Mouse (Mus musculus): ENCODE results near the gene Ppia. TPM values are rescaled to one million over a fixed set of nuclear protein-coding genes. Genes with fewer than 3 reads are reported as not detected.

Ppia gene
- 431 TPM for polyA plus RNA-seq (2014; fragmentation: Illumina TruSeq; extraction: RNeasy Lipid Tissue Mini Kit (QIAGEN cat#74804); ENCODE audit: low replicate concordance)

GRCm38 (mm10) chr11:6414751-6415550 is at the start of gene Ppia:
Ppia (plus strand) TSS chr11:6415443.

GRCm38 (mm10) chr11:6388726-6389413 is 26.4 kb upstream of the Ppia start, which contains the start of gene Zmiz2:
Zmiz2 (plus strand) TSS chr11:6389074.

GRCm38 (mm10) chr11:6444077-6444853 is 29.0 kb downstream of the Ppia start, which contains the start of gene H2afv:
H2afv (minus strand) TSS chr11:6444443.

Other genes with a start within 250 kb of the Ppia start
- 0.33 TPM for gene A730071L15Rik, start 215.4 kb upstream of the Ppia start, polyA plus RNA-seq (2014; fragmentation: Illumina TruSeq; extraction: RNeasy Lipid Tissue Mini Kit (QIAGEN cat#74804); ENCODE audit: low replicate concordance)
- gene Nudcd3, start 215.0 kb upstream of the Ppia start, polyA plus RNA-seq (2014; fragmentation: Illumina TruSeq; extraction: RNeasy Lipid Tissue Mini Kit (QIAGEN cat#74804); ENCODE audit: low replicate concordance), result 14.0 TPM
- gene Npc1l1, start 185.3 kb upstream of the Ppia start, polyA plus RNA-seq (2014; fragmentation: Illumina TruSeq; extraction: RNeasy Lipid Tissue Mini Kit (QIAGEN cat#74804); ENCODE audit: low replicate concordance), result 47.6 TPM
- gene Ddx56, start 147.7 kb upstream of the Ppia start, polyA plus RNA-seq (2014; fragmentation: Illumina TruSeq; extraction: RNeasy Lipid Tissue Mini Kit (QIAGEN cat#74804); ENCODE audit: low replicate concordance), result 4.3 TPM
- 104 TPM for gene Tmed4, start 140.6 kb upstream of the Ppia start, polyA plus RNA-seq (2014; fragmentation: Illumina TruSeq; extraction: RNeasy Lipid Tissue Mini Kit (QIAGEN cat#74804); ENCODE audit: low replicate concordance)
- gene Ogdh, start 123.8 kb upstream of the Ppia start, polyA plus RNA-seq (2014; fragmentation: Illumina TruSeq; extraction: RNeasy Lipid Tissue Mini Kit (QIAGEN cat#74804); ENCODE audit: low replicate concordance), result 150 TPM
- gene Zmiz2, start 26.4 kb upstream of the Ppia start, polyA plus RNA-seq (2014; fragmentation: Illumina TruSeq; extraction: RNeasy Lipid Tissue Mini Kit (QIAGEN cat#74804); ENCODE audit: low replicate concordance), result 0.63 TPM
- gene H2afv, start 29.0 kb downstream of the Ppia start, polyA plus RNA-seq (2014; fragmentation: Illumina TruSeq; extraction: RNeasy Lipid Tissue Mini Kit (QIAGEN cat#74804); ENCODE audit: low replicate concordance), result 18.7 TPM
- gene Purb, start 60.5 kb downstream of the Ppia start, polyA plus RNA-seq (2014; fragmentation: Illumina TruSeq; extraction: RNeasy Lipid Tissue Mini Kit (QIAGEN cat#74804); ENCODE audit: low replicate concordance), result 147 TPM
- 0.30 TPM for gene Myo1g, start 105.5 kb downstream of the Ppia start, polyA plus RNA-seq (2014; fragmentation: Illumina TruSeq; extraction: RNeasy Lipid Tissue Mini Kit (QIAGEN cat#74804); ENCODE audit: low replicate concordance)
- 0.82 TPM for gene Ccm2, start 131.4 kb downstream of the Ppia start, polyA plus RNA-seq (2014; fragmentation: Illumina TruSeq; extraction: RNeasy Lipid Tissue Mini Kit (QIAGEN cat#74804); ENCODE audit: low replicate concordance)
- not detected for gene Nacad, start 190.6 kb downstream of the Ppia start, polyA plus RNA-seq (2014; fragmentation: Illumina TruSeq; extraction: RNeasy Lipid Tissue Mini Kit (QIAGEN cat#74804); ENCODE audit: low replicate concordance)
- 1.0 TPM for gene Tbrg4, start 210.6 kb downstream of the Ppia start, polyA plus RNA-seq (2014; fragmentation: Illumina TruSeq; extraction: RNeasy Lipid Tissue Mini Kit (QIAGEN cat#74804); ENCODE audit: low replicate concordance)
- gene Wap, start 223.2 kb downstream of the Ppia start, polyA plus RNA-seq (2014; fragmentation: Illumina TruSeq; extraction: RNeasy Lipid Tissue Mini Kit (QIAGEN cat#74804); ENCODE audit: low replicate concordance), result not detected
- gene Ramp3, start 243.1 kb downstream of the Ppia start, polyA plus RNA-seq (2014; fragmentation: Illumina TruSeq; extraction: RNeasy Lipid Tissue Mini Kit (QIAGEN cat#74804); ENCODE audit: low replicate concordance), result not detected

Measured in small intestine, adult 10 weeks (tissue).